Mouse (Mus musculus): ENCODE results near the gene Vash1. TPM values are rescaled to one million over a fixed set of nuclear protein-coding genes. Genes with fewer than 3 reads are reported as not detected.

The Vash1 gene
- polyA plus RNA-seq, 1 experiment, result 15.8 TPM

GRCm38 (mm10) chr12:86651301-86651860 lies 27.1 kb upstream of the Vash1 start:
- no peak overlapping the region for H3K4me3 ChIP-seq (ENCODE audit: insufficient read depth, low read length)
- H3K4me1 ChIP-seq (ENCODE audit: control insufficient read depth, insufficient read depth, low read length), result no peaks in the 10 kb centered on the region; the same call in none of the 2 replicates
- TF ChIP-seq CTCF (IDR thresholded peaks at IDR 0.05; ENCODE audit: extremely low read depth, insufficient read depth, low read length) (no peak), POLR2A (IDR thresholded peaks at IDR 0.05; ENCODE audit: extremely low read depth, insufficient read depth, low read length) (no peak)
- no peak overlapping the region for H3K27ac ChIP-seq (ENCODE audit: insufficient read depth, low read length)

GRCm38 (mm10) chr12:86652570-86653041 lies 25.9 kb upstream of the Vash1 start:
- TF ChIP-seq POLR2A (IDR thresholded peaks at IDR 0.05; ENCODE audit: extremely low read depth, insufficient read depth, low read length) (no peak), CTCF (IDR thresholded peaks at IDR 0.05; ENCODE audit: extremely low read depth, insufficient read depth, low read length) (no peak)
- Histone ChIP-seq H3K4me3 (ENCODE audit: insufficient read depth, low read length) (no peak overlapping the region), H3K4me1 (ENCODE audit: control insufficient read depth, insufficient read depth, low read length) (no peaks in the 10 kb centered on the region; the same call in none of the 2 replicates), H3K27ac (ENCODE audit: insufficient read depth, low read length) (0 out of 2 replicates have a peak overlapping the region, but pooled peaks have one; percentile 11)

- Histone ChIP-seq H3K4me1 (ENCODE audit: control insufficient read depth, insufficient read depth, low read length) (peaks cover 4% of the 10 kb centered on the region), H3K4me3 (ENCODE audit: insufficient read depth, low read length) (no peak overlapping the region), H3K27ac (ENCODE audit: insufficient read depth, low read length) (no peak overlapping the region)
- TF ChIP-seq CTCF (IDR thresholded peaks at IDR 0.05; ENCODE audit: extremely low read depth, insufficient read depth, low read length) (no peak), POLR2A (IDR thresholded peaks at IDR 0.05; ENCODE audit: extremely low read depth, insufficient read depth, low read length) (no peak)
Measured at GRCm38 (mm10) chr12:86659447-86659968, 19.0 kb upstream of the Vash1 start.

GRCm38 (mm10) chr12:86660466-86660865 lies 18.0 kb upstream of the Vash1 start:
- no peak overlapping the region for H3K27ac ChIP-seq (ENCODE audit: insufficient read depth, low read length)
- H3K4me1 ChIP-seq (ENCODE audit: control insufficient read depth, insufficient read depth, low read length), result peaks cover 4% of the 10 kb centered on the region
- H3K4me3 ChIP-seq (ENCODE audit: insufficient read depth, low read length), result no peak overlapping the region
- TF ChIP-seq CTCF (IDR thresholded peaks at IDR 0.05; ENCODE audit: extremely low read depth, insufficient read depth, low read length), result no peak
- TF ChIP-seq POLR2A (IDR thresholded peaks at IDR 0.05; ENCODE audit: extremely low read depth, insufficient read depth, low read length), result no peak

- TF ChIP-seq CTCF (IDR thresholded peaks at IDR 0.05; ENCODE audit: extremely low read depth, insufficient read depth, low read length) (0 out of 2 replicates have a peak, but pooled peaks have one; percentile 5), POLR2A (IDR thresholded peaks at IDR 0.05; ENCODE audit: extremely low read depth, insufficient read depth, low read length) (no peak)
- no peak overlapping the region for H3K27ac ChIP-seq (ENCODE audit: insufficient read depth, low read length)
- H3K4me3 ChIP-seq (ENCODE audit: insufficient read depth, low read length), result no peak overlapping the region
- H3K4me1 ChIP-seq (ENCODE audit: control insufficient read depth, insufficient read depth, low read length), result no peaks in the 10 kb centered on the region
Measured at GRCm38 (mm10) chr12:86665656-86666055, 12.8 kb upstream of the Vash1 start.

- H3K4me1 ChIP-seq (ENCODE audit: control insufficient read depth, insufficient read depth, low read length), result no peaks in the 10 kb centered on the region
- H3K27ac ChIP-seq (ENCODE audit: insufficient read depth, low read length), result no peak overlapping the region
- TF ChIP-seq POLR2A (IDR thresholded peaks at IDR 0.05; ENCODE audit: extremely low read depth, insufficient read depth, low read length) (no peak), CTCF (IDR thresholded peaks at IDR 0.05; ENCODE audit: extremely low read depth, insufficient read depth, low read length) (no peak)
- no peak overlapping the region for H3K4me3 ChIP-seq (ENCODE audit: insufficient read depth, low read length)
Measured at GRCm38 (mm10) chr12:86668404-86668803, 10.1 kb upstream of the Vash1 start.

GRCm38 (mm10) chr12:86672105-86672504 lies 6.4 kb upstream of the Vash1 start:
- TF ChIP-seq CTCF (IDR thresholded peaks at IDR 0.05; ENCODE audit: extremely low read depth, insufficient read depth, low read length) (no peak), POLR2A (IDR thresholded peaks at IDR 0.05; ENCODE audit: extremely low read depth, insufficient read depth, low read length) (no peak)
- Histone ChIP-seq H3K27ac (ENCODE audit: insufficient read depth, low read length) (no peak overlapping the region), H3K4me3 (ENCODE audit: insufficient read depth, low read length) (no peak overlapping the region), H3K4me1 (ENCODE audit: control insufficient read depth, insufficient read depth, low read length) (no peaks in the 10 kb centered on the region)

GRCm38 (mm10) chr12:86672507-86672906 lies 6.0 kb upstream of the Vash1 start:
- no peak for TF ChIP-seq CTCF (IDR thresholded peaks at IDR 0.05; ENCODE audit: extremely low read depth, insufficient read depth, low read length)
- no peak for TF ChIP-seq POLR2A (IDR thresholded peaks at IDR 0.05; ENCODE audit: extremely low read depth, insufficient read depth, low read length)
- Histone ChIP-seq H3K4me3 (ENCODE audit: insufficient read depth, low read length) (no peak overlapping the region), H3K27ac (ENCODE audit: insufficient read depth, low read length) (no peak overlapping the region), H3K4me1 (ENCODE audit: control insufficient read depth, insufficient read depth, low read length) (no peaks in the 10 kb centered on the region)

- H3K4me3 ChIP-seq (ENCODE audit: insufficient read depth, low read length), result peak overlapping the region; percentile 95
- H3K27ac ChIP-seq (ENCODE audit: insufficient read depth, low read length), result peak overlapping the region; percentile 94
- TF ChIP-seq POLR2A (IDR thresholded peaks at IDR 0.05; ENCODE audit: extremely low read depth, insufficient read depth, low read length) (no peak), CTCF (IDR thresholded peaks at IDR 0.05; ENCODE audit: extremely low read depth, insufficient read depth, low read length) (no peak)
Measured at GRCm38 (mm10) chr12:86679546-86679930, 1.0 kb downstream of the Vash1 start.

GRCm38 (mm10) chr12:86679991-86680491 lies 1.5 kb downstream of the Vash1 start:
- Histone ChIP-seq H3K27ac (ENCODE audit: insufficient read depth, low read length) (peak overlapping the region; percentile 48; the same call in 1 of the 2 replicates), H3K4me1 (ENCODE audit: control insufficient read depth, insufficient read depth, low read length) (peaks cover 4% of the 10 kb centered on the region), H3K4me3 (ENCODE audit: insufficient read depth, low read length) (peak overlapping the region; percentile 95)
- TF ChIP-seq POLR2A (IDR thresholded peaks at IDR 0.05; ENCODE audit: extremely low read depth, insufficient read depth, low read length) (no peak), CTCF (IDR thresholded peaks at IDR 0.05; ENCODE audit: extremely low read depth, insufficient read depth, low read length) (no peak)

More at GRCm38 (mm10) chr12:86679546-86679930, 1.0 kb downstream of the Vash1 start:
- H3K4me1 ChIP-seq (ENCODE audit: control insufficient read depth, insufficient read depth, low read length), result peaks cover 4% of the 10 kb centered on the region
